Mouse (Mus musculus) 3134 (cell line): Measurements from ENCODE around the gene Pdxp.
A peak's percentile ranks its signal among the peaks of the same experiment; 100 is the strongest.

Experiments
- DNase-seq: peaks from one replicate; pipeline ENCODE4 v3.0.0-alpha.2; 2011; ENCODE audit warnings: low spot score; ENCODE audit not compliant: insufficient read length; ENCODE audit errors: extremely low read depth

The Pdxp gene

GRCm38 (mm10) chr15:78962885-78963284 lies 49.2 kb downstream of the Pdxp start:
- DNase-seq: peak; percentile 55
